Mouse (Mus musculus) G1E (cell line): ENCODE results near the gene Cacna1a.

ENCODE experiments used
- CTCF ChIP-seq: IDR thresholded peaks from 2 replicates; pipeline ENCODE4 v1.5.1; 2012; ENCODE audit warnings: low read depth, low read length, inconsistent platforms, mixed read lengths
- GATA1 ChIP-seq: IDR thresholded peaks from 2 replicates; pipeline ENCODE4 v1.6.1; 2012; ENCODE audit warnings: borderline replicate concordance, low read length, inconsistent platforms, mixed read lengths
- GATA2 ChIP-seq: IDR thresholded peaks from 2 replicates; pipeline ENCODE4 v1.6.1; 2012; ENCODE audit warnings: low read depth, low read length, inconsistent platforms, borderline replicate concordance
- POLR2AphosphoS5 ChIP-seq: IDR thresholded peaks from 2 replicates; pipeline ENCODE4 v1.6.1; 2012; ENCODE audit warnings: low read depth, low read length, inconsistent platforms; ENCODE audit not compliant: insufficient replicate concordance
- TAL1 ChIP-seq: conservative IDR thresholded peaks from 2 replicates; pipeline ENCODE4 v1.6.1; 2012; ENCODE audit warnings: low read depth, low read length, inconsistent platforms, mixed read lengths

- no peak for TF ChIP-seq CTCF
- no peak for TF ChIP-seq TAL1
- TF ChIP-seq GATA1 = no peak
- TF ChIP-seq POLR2AphosphoS5 = no peak
- TF ChIP-seq GATA2 = no peak
Observed at GRCm38 (mm10) chr8:84661961-84662571, 273.8 kb downstream of the Cacna1a start.
